ENCODE assay signal across 8 mouse cellular contexts in genomic region chr4:116878491-116878890, GRCm38 (mm10). TPM values are rescaled to one million over a fixed set of nuclear protein-coding genes. Genes with fewer than 3 reads are reported as not detected.
DNase-seq lines count a peak whose midpoint lies in the region; ATAC-seq and TF ChIP-seq lines count a peak whose summit lies in the region.

No protein-coding gene starts in this region.

- WGBS in heart, embryonic 16.5 days, result 7% methylated on average over 11 of the region's 11 CpGs
- 2% methylated on average over 11 of the region's 11 CpGs for WGBS in midbrain, embryonic 11.5 days

- H3K9me3 ChIP-seq in heart, embryonic 16.5 days (replicated peaks; ENCODE audit: control insufficient read depth, low read length), result no peaks in the 10 kb centered on the region
- no peaks in the 10 kb centered on the region for H3K9me3 ChIP-seq in midbrain, embryonic 11.5 days (ENCODE audit: control insufficient read depth, low read length)

- no peak for ATAC-seq in heart, embryonic 16.5 days (replicated peaks; ENCODE audit: extremely low read depth, insufficient read depth, low FRiP score)
- ATAC-seq in midbrain, embryonic 11.5 days (ENCODE audit: low FRiP score), result no peak

- peak overlapping the region; percentile 83 for H3K4me3 ChIP-seq in left cerebral cortex, adult 2 months
- H3K4me3 ChIP-seq in heart, embryonic 16.5 days (ENCODE audit: low read length), result peak overlapping the region; percentile 90
- peak overlapping the region; percentile 92 for H3K4me3 ChIP-seq in midbrain, embryonic 11.5 days (ENCODE audit: low read depth, low read length)

- H3K36me3 ChIP-seq in heart, embryonic 16.5 days (ENCODE audit: control insufficient read depth, insufficient read depth), result no peaks in the 10 kb centered on the region
- H3K36me3 ChIP-seq in midbrain, embryonic 11.5 days (ENCODE audit: control insufficient read depth, insufficient read depth, low read length), result no peaks in the 10 kb centered on the region

- H3K4me1 ChIP-seq in heart, embryonic 16.5 days (ENCODE audit: control insufficient read depth, insufficient read depth, low read length), result peaks cover 7% of the 10 kb centered on the region; the same call in 1 of the 2 replicates
- no peaks in the 10 kb centered on the region; the same call in 1 of the 2 replicates for H3K4me1 ChIP-seq in midbrain, embryonic 11.5 days (ENCODE audit: control insufficient read depth, insufficient read depth, low read length)

- peak overlapping the region; percentile 3; the same call in 1 of the 2 replicates for H3K9ac ChIP-seq in heart, embryonic 16.5 days (ENCODE audit: low read length)
- H3K9ac ChIP-seq in midbrain, embryonic 11.5 days (ENCODE audit: low read length), result peak overlapping the region; percentile 97

- H3K27ac ChIP-seq in left cerebral cortex, adult 2 months, result no peak overlapping the region
- no peak overlapping the region for H3K27ac ChIP-seq in heart, embryonic 16.5 days (ENCODE audit: low read length)
- H3K27ac ChIP-seq in midbrain, embryonic 11.5 days (ENCODE audit: low read depth, low read length), result peak overlapping the region; percentile 98

- H3K4me2 ChIP-seq in heart, embryonic 16.5 days (ENCODE audit: low read depth, low read length), result peak overlapping the region; percentile 86
- peak overlapping the region; percentile 71 for H3K4me2 ChIP-seq in midbrain, embryonic 11.5 days

- intact Hi-C loops in left cerebral cortex, adult 2 months (cut with DNase I), result loop anchor here (5.0 kb wide), 3 partner anchors 51 to 84 kb away; no protein-coding TSS in a partner anchor

- H3K27me3 ChIP-seq in heart, embryonic 16.5 days (ENCODE audit: control insufficient read depth, insufficient read depth, low read length), result no peaks in the 10 kb centered on the region
- no peaks in the 10 kb centered on the region for H3K27me3 ChIP-seq in midbrain, embryonic 11.5 days (ENCODE audit: control insufficient read depth, insufficient read depth, low read length)

- TF ChIP-seq CTCF in left cerebral cortex, adult 2 months (IDR thresholded peaks at IDR 0.05), result no peak

- peak; percentile 15 to 30 for DNase-seq in left cerebral cortex, adult 2 months (ENCODE audit: extremely low spot score in 1 of 2, low spot score in 2 of 2)
- no peak for DNase-seq in left cerebral cortex, adult 11 months (ENCODE audit: low spot score)
- peak; percentile 46 for DNase-seq in cerebellum, adult 9-10 months
- DNase-seq in layer of hippocampus, adult 9-10 months (ENCODE audit: low spot score), result peak; percentile 39
- no peak for DNase-seq in midbrain, embryonic 11.5 days (ENCODE audit: low spot score, missing footprints)
- no peak for DNase-seq in ovary, postnatal 14 days (ENCODE audit: low spot score)
- no peak for DNase-seq in ovary, adult 18-20 months (ENCODE audit: low spot score)

RNA-seq across cellular contexts. Expression of gene Zswim5, which starts 1.3 kb away (rescaled TPM):
- total RNA-seq in left cerebral cortex, adult 2 months (2021), result 10 to 100 TPM in 1 of 2 experiments, 1 to 10 TPM in 1; 9.3 to 11.0 TPM
- 0.39 and 0.42 TPM in 2 replicates for polyA plus RNA-seq in heart, embryonic 16.5 days (2015; fragmentation: Nextera tagmentation; extraction: Ambion mirVana)
- polyA plus RNA-seq in midbrain, embryonic 11.5 days (2014; fragmentation: Nextera tagmentation; extraction: Ambion mirVana), result 8.7 and 10.1 TPM in 2 replicates

RNA-seq across cellular contexts. Expression of gene Hpdl, which starts 57.0 kb away (rescaled TPM):
- 1 to 10 TPM; 1.4 to 1.6 TPM for total RNA-seq in left cerebral cortex, adult 2 months (2021)
- 0.95 and 1.2 TPM in 2 replicates for polyA plus RNA-seq in heart, embryonic 16.5 days (2015; fragmentation: Nextera tagmentation; extraction: Ambion mirVana)
- 0.51 and 0.81 TPM in 2 replicates for polyA plus RNA-seq in midbrain, embryonic 11.5 days (2014; fragmentation: Nextera tagmentation; extraction: Ambion mirVana)

Comparison
In these comparisons a context has a peak if more than half of its experiments do, and no peak if none do; other contexts are left out.
1. DNase-seq: peak in left cerebral cortex, adult 2 months (2 of 2), cerebellum, adult 9-10 months (single experiment) and layer of hippocampus, adult 9-10 months (single experiment); none in left cerebral cortex, adult 11 months (single experiment), midbrain, embryonic 11.5 days (single experiment), ovary, postnatal 14 days (single experiment) and ovary, adult 18-20 months (single experiment).
2. Peak in every context shown above with its lines, with median percentiles within 50 percentile points of each other: H3K4me3 ChIP-seq.